Mouse (Mus musculus) neutrophil, adult 83 days (primary cell): ENCODE data around the gene Tmem8b. TPM values are rescaled to one million over a fixed set of nuclear protein-coding genes. Genes with fewer than 3 reads are reported as not detected.

ENCODE experiments used
- total RNA-seq, 2 experiments: library from RNA; stranded (reverse); gene quantifications; one replicate each; pipeline ENCODE4 v1.2.4; 2023

The Tmem8b gene
- under 1 TPM; 0.31 to 0.57 TPM for total RNA-seq

GRCm38 (mm10) chr4:43668782-43669427 is at the start of gene Tmem8b, which contains the start of gene Fam221b:
Gene Tmem8b, plus strand, starts transcription at chr4:43668971.
Gene Fam221b, minus strand, starts transcription at chr4:43669145.

GRCm38 (mm10) chr4:43631046-43631955 is 37.5 kb upstream of the Tmem8b start, which contains the start of gene Npr2:
Gene Npr2, plus strand, starts transcription at chr4:43631935.

GRCm38 (mm10) chr4:43653161-43654015 is 15.4 kb upstream of the Tmem8b start, which contains the start of gene Spag8:
Gene Spag8, minus strand, starts transcription at chr4:43653594.

GRCm38 (mm10) chr4:43656339-43657109 is 12.2 kb upstream of the Tmem8b start, which contains the start of gene Hint2:
Gene Hint2, minus strand, starts transcription at chr4:43656466.

GRCm38 (mm10) chr4:43700707-43701106 is 31.9 kb downstream of the Tmem8b start, which contains the start of gene Olfr70:
Gene Olfr70, minus strand, starts transcription at chr4:43700807.

GRCm38 (mm10) chr4:43709869-43710268 is 41.1 kb downstream of the Tmem8b start, which contains the start of gene Olfr71:
Gene Olfr71, minus strand, starts transcription at chr4:43710255.

GRCm38 (mm10) chr4:43726995-43727394 is 58.2 kb downstream of the Tmem8b start, which contains the start of gene Hrct1:
Gene Hrct1, plus strand, starts transcription at chr4:43727188.

GRCm38 (mm10) chr4:43729794-43730550 is 61.2 kb downstream of the Tmem8b start, which contains the start of gene Spaar:
Gene Spaar, plus strand, starts transcription at chr4:43730034.

Other genes starting within 250 kb of the Tmem8b start
- gene Fam166b, start 239.8 kb upstream of the Tmem8b start, total RNA-seq = not detected
- 1 to 10 TPM; 4.2 to 7.0 TPM for gene Tesk1, start 227.0 kb upstream of the Tmem8b start, total RNA-seq
- gene Cd72, start 214.3 kb upstream of the Tmem8b start, total RNA-seq = 1 to 10 TPM; 3.0 to 5.0 TPM
- not detected for gene Sit1, start 185.2 kb upstream of the Tmem8b start, total RNA-seq
- 1 to 10 TPM; 4.0 to 7.5 TPM for gene Ccdc107, start 176.1 kb upstream of the Tmem8b start, total RNA-seq
- 10 to 100 TPM; 27.3 to 36.2 TPM for gene Arhgef39, start 169.3 kb upstream of the Tmem8b start, total RNA-seq
- gene Car9, start 162.0 kb upstream of the Tmem8b start, total RNA-seq = 1 to 10 TPM; 1.1 to 1.2 TPM
- 1 to 10 TPM; 1.8 TPM for gene Tpm2, start 145.2 kb upstream of the Tmem8b start, total RNA-seq
- gene Creb3, start 106.6 kb upstream of the Tmem8b start, total RNA-seq = 10 to 100 TPM; 49.0 to 54.9 TPM
- 100 to 1,000 TPM; 552 to 557 TPM for gene Tln1, start 106.3 kb upstream of the Tmem8b start, total RNA-seq
- 10 to 100 TPM; 50.0 to 56.1 TPM for gene Rgp1, start 90.3 kb upstream of the Tmem8b start, total RNA-seq
- 10 to 100 TPM; 30.8 to 30.9 TPM for gene Gba2, start 90.1 kb upstream of the Tmem8b start, total RNA-seq
- not detected for gene Msmp, start 84.5 kb upstream of the Tmem8b start, total RNA-seq
- under 1 TPM; 0.26 to 0.42 TPM for gene Npr2, start 37.0 kb upstream of the Tmem8b start, total RNA-seq
- not detected for gene Spag8, start 15.4 kb upstream of the Tmem8b start, total RNA-seq
- gene Hint2, start 12.5 kb upstream of the Tmem8b start, total RNA-seq = 10 to 100 TPM; 12.7 to 17.6 TPM
- gene Fam221b, start 174 bp downstream of the Tmem8b start, total RNA-seq = under 1 TPM in 1 of 2 experiments, not detected in 1; 0.09 TPM
- not detected for gene Olfr70, start 31.8 kb downstream of the Tmem8b start, total RNA-seq
- gene Olfr71, start 41.3 kb downstream of the Tmem8b start, total RNA-seq = not detected
- gene Hrct1, start 58.2 kb downstream of the Tmem8b start, total RNA-seq = not detected
- gene Spaar, start 61.1 kb downstream of the Tmem8b start, total RNA-seq = not detected
- gene Olfr159, start 102.0 kb downstream of the Tmem8b start, total RNA-seq = not detected
- not detected for gene Olfr156, start 154.9 kb downstream of the Tmem8b start, total RNA-seq
- not detected for gene Olfr157, start 171.2 kb downstream of the Tmem8b start, total RNA-seq
- gene Olfr155, start 182.6 kb downstream of the Tmem8b start, total RNA-seq = not detected
- gene Reck, start 206.6 kb downstream of the Tmem8b start, total RNA-seq = 10 to 100 TPM; 14.1 to 14.5 TPM